Mouse (Mus musculus) heart, adult 2 months (tissue): ENCODE measurements around the gene 1700016H13Rik.

Experiments used
- EP300 ChIP-seq: fragments of 200-500 bp; IDR thresholded peaks from 2 replicates; pipeline ENCODE4 v1.6.1; 2011; ENCODE audit warnings: low read depth, low read length, control low read depth; ENCODE audit not compliant: insufficient read depth
- POLR2A ChIP-seq: fragments of 200-500 bp; IDR thresholded peaks from 2 replicates; pipeline ENCODE4 v1.6.1; 2011; ENCODE audit warnings: mild to moderate bottlenecking, low read depth, low read length, control low read depth; ENCODE audit not compliant: insufficient read depth

GRCm38 (mm10) chr5:103610856-103611472 is 44.8 kb downstream of the 1700016H13Rik start:
- TF ChIP-seq POLR2A (no peak), EP300 (no peak)
